Comparison of ENCODE assay signal across 8 mouse cellular contexts in genomic region chr19:8988346-8989065, GRCm38 (mm10). TPM values are rescaled to one million over a fixed set of nuclear protein-coding genes. Genes with fewer than 3 reads are reported as not detected.
DNase-seq lines count a peak whose midpoint lies in the region; ATAC-seq lines count a peak whose summit lies in the region.

No protein-coding gene starts in this region.

- H3K4me3 ChIP-seq in megakaryocyte, embryonic 14.5 days (replicated peaks), result peak overlapping the region; percentile 93
- peak overlapping the region; percentile 47 for H3K4me3 ChIP-seq in forebrain, embryonic 15.5 days
- H3K4me3 ChIP-seq in stomach, embryonic 15.5 days (replicated peaks), result peak overlapping the region; percentile 85

- intact Hi-C loops in left cerebral cortex, postnatal 14 days (cut with DNase I), result no loop called here

- peak overlapping the region; percentile 91 for H3K4me2 ChIP-seq in forebrain, embryonic 15.5 days (replicated peaks)
- H3K4me2 ChIP-seq in stomach, embryonic 15.5 days, result peak overlapping the region; percentile 77

- H3K9me3 ChIP-seq in megakaryocyte, embryonic 14.5 days, result no peaks in the 10 kb centered on the region
- no peaks in the 10 kb centered on the region for H3K9me3 ChIP-seq in forebrain, embryonic 15.5 days
- H3K9me3 ChIP-seq in stomach, embryonic 15.5 days, result no peaks in the 10 kb centered on the region

- WGBS in forebrain, embryonic 15.5 days, result 20% methylated on average over 15 of the region's 15 CpGs
- WGBS in stomach, embryonic 15.5 days, result 19% methylated on average over 15 of the region's 15 CpGs

- H3K36me3 ChIP-seq in megakaryocyte, embryonic 14.5 days (replicated peaks; ENCODE audit: low read length), result no peaks in the 10 kb centered on the region
- H3K36me3 ChIP-seq in forebrain, embryonic 15.5 days, result no peaks in the 10 kb centered on the region
- H3K36me3 ChIP-seq in stomach, embryonic 15.5 days, result no peaks in the 10 kb centered on the region

- H3K4me1 ChIP-seq in megakaryocyte, embryonic 14.5 days, result peaks cover 61% of the 10 kb centered on the region
- H3K4me1 ChIP-seq in forebrain, embryonic 15.5 days, result peaks cover 48% of the 10 kb centered on the region
- H3K4me1 ChIP-seq in stomach, embryonic 15.5 days, result peaks cover 63% of the 10 kb centered on the region

- peak; percentile 55 to 64 for DNase-seq in kidney, postnatal 36 days
- DNase-seq in B cell, adult 2 months, result no peak
- no peak for DNase-seq in embryo, embryonic 10.5 days (ENCODE audit: low spot score)
- DNase-seq in left cerebral cortex, postnatal 14 days (ENCODE audit: low spot score in 2 of 2), result no peak

- no peak for ATAC-seq in megakaryocyte, adult 5-6 weeks (ENCODE audit: poor library complexity, severe bottlenecking)
- no peak for ATAC-seq in forebrain, embryonic 15.5 days (replicated peaks)
- no peak for ATAC-seq in stomach, embryonic 15.5 days (ENCODE audit: insufficient read depth, low FRiP score, low read depth)

- H3K27ac ChIP-seq in forebrain, embryonic 15.5 days (replicated peaks), result no peak overlapping the region
- peak overlapping the region; percentile 98 for H3K27ac ChIP-seq in stomach, embryonic 15.5 days

- no peak overlapping the region for H3K9ac ChIP-seq in forebrain, embryonic 15.5 days (replicated peaks)
- H3K9ac ChIP-seq in stomach, embryonic 15.5 days, result no peak overlapping the region; the same call in 1 of the 2 replicates

- peaks cover 59% of the 10 kb centered on the region for H3K27me3 ChIP-seq in megakaryocyte, embryonic 14.5 days (replicated peaks)
- H3K27me3 ChIP-seq in forebrain, embryonic 15.5 days, result peaks cover 13% of the 10 kb centered on the region
- no peaks in the 10 kb centered on the region for H3K27me3 ChIP-seq in stomach, embryonic 15.5 days (replicated peaks)

RNA-seq across cellular contexts. Expression of gene Ahnak, which starts 0.6 kb away (rescaled TPM):
- polyA plus RNA-seq in megakaryocyte, embryonic 14.5 days (2012; ENCODE audit: insufficient read depth, low replicate concordance), result 4.6 and 28.7 TPM in 2 replicates
- 372 and 397 TPM in 2 replicates for total RNA-seq in megakaryocyte, adult 5-6 weeks (2015)
- 659 and 727 TPM in 2 replicates for total RNA-seq in megakaryocyte, adult 5-6 weeks (2017)
- polyA plus RNA-seq in forebrain, embryonic 15.5 days (2015; fragmentation: Nextera tagmentation; extraction: Ambion mirVana), result 2.6 and 3.7 TPM in 2 replicates
- 32.2 and 43.5 TPM in 2 replicates for polyA plus RNA-seq in stomach, embryonic 15.5 days (2015; fragmentation: Nextera tagmentation; extraction: Ambion mirVana)
- 10 to 100 TPM; 15.7 to 23.9 TPM for total RNA-seq in left cerebral cortex, postnatal 14 days (2021)

RNA-seq across cellular contexts. Expression of gene Eef1g, which starts 21.7 kb away (rescaled TPM):
- polyA plus RNA-seq in megakaryocyte, embryonic 14.5 days (2012; ENCODE audit: insufficient read depth, low replicate concordance), result 36.7 and 78.5 TPM in 2 replicates
- 319 and 343 TPM in 2 replicates for total RNA-seq in megakaryocyte, adult 5-6 weeks (2015)
- 206 and 209 TPM in 2 replicates for total RNA-seq in megakaryocyte, adult 5-6 weeks (2017)
- polyA plus RNA-seq in forebrain, embryonic 15.5 days (2015; fragmentation: Nextera tagmentation; extraction: Ambion mirVana), result 336 and 348 TPM in 2 replicates
- polyA plus RNA-seq in stomach, embryonic 15.5 days (2015; fragmentation: Nextera tagmentation; extraction: Ambion mirVana), result 383 and 461 TPM in 2 replicates
- total RNA-seq in left cerebral cortex, postnatal 14 days (2021), result 100 to 1,000 TPM; 188 to 198 TPM

RNA-seq across cellular contexts. Expression of gene Tut1, which starts 34.9 kb away (rescaled TPM):
- polyA plus RNA-seq in megakaryocyte, embryonic 14.5 days (2012; ENCODE audit: insufficient read depth, low replicate concordance), result 25.5 and 37.3 TPM in 2 replicates
- 1.7 and 2.9 TPM in 2 replicates for total RNA-seq in megakaryocyte, adult 5-6 weeks (2015)
- 8.8 and 9.9 TPM in 2 replicates for total RNA-seq in megakaryocyte, adult 5-6 weeks (2017)
- polyA plus RNA-seq in forebrain, embryonic 15.5 days (2015; fragmentation: Nextera tagmentation; extraction: Ambion mirVana), result 34.1 and 34.7 TPM in 2 replicates
- 29.1 and 31.8 TPM in 2 replicates for polyA plus RNA-seq in stomach, embryonic 15.5 days (2015; fragmentation: Nextera tagmentation; extraction: Ambion mirVana)
- total RNA-seq in left cerebral cortex, postnatal 14 days (2021), result 10 to 100 TPM; 16.7 to 16.8 TPM

RNA-seq across cellular contexts. Expression of gene Mta2, which starts 46.8 kb away (rescaled TPM):
- 5.1 and 27.3 TPM in 2 replicates for polyA plus RNA-seq in megakaryocyte, embryonic 14.5 days (2012; ENCODE audit: insufficient read depth, low replicate concordance)
- 47.3 and 53.3 TPM in 2 replicates for total RNA-seq in megakaryocyte, adult 5-6 weeks (2015)
- total RNA-seq in megakaryocyte, adult 5-6 weeks (2017), result 98.8 and 106 TPM in 2 replicates
- polyA plus RNA-seq in forebrain, embryonic 15.5 days (2015; fragmentation: Nextera tagmentation; extraction: Ambion mirVana), result 171 and 175 TPM in 2 replicates
- polyA plus RNA-seq in stomach, embryonic 15.5 days (2015; fragmentation: Nextera tagmentation; extraction: Ambion mirVana), result 132 and 142 TPM in 2 replicates
- total RNA-seq in left cerebral cortex, postnatal 14 days (2021), result 10 to 100 TPM; 48.6 to 50.3 TPM

RNA-seq across cellular contexts. Expression of gene Eml3, which starts 59.2 kb away (rescaled TPM):
- polyA plus RNA-seq in megakaryocyte, embryonic 14.5 days (2012; ENCODE audit: insufficient read depth, low replicate concordance), result 31.6 and 32.2 TPM in 2 replicates
- 17.1 and 18.0 TPM in 2 replicates for total RNA-seq in megakaryocyte, adult 5-6 weeks (2015)
- total RNA-seq in megakaryocyte, adult 5-6 weeks (2017), result 29.3 and 32.0 TPM in 2 replicates
- polyA plus RNA-seq in forebrain, embryonic 15.5 days (2015; fragmentation: Nextera tagmentation; extraction: Ambion mirVana), result 10.4 and 11.7 TPM in 2 replicates
- polyA plus RNA-seq in stomach, embryonic 15.5 days (2015; fragmentation: Nextera tagmentation; extraction: Ambion mirVana), result 31.7 and 32.6 TPM in 2 replicates
- total RNA-seq in left cerebral cortex, postnatal 14 days (2021), result 1 to 10 TPM; 7.4 to 9.0 TPM

Comparison
In these comparisons a context has a peak if more than half of its experiments do, and no peak if none do; other contexts are left out.
1. DNase-seq: peak in kidney, postnatal 36 days (2 of 2); none in B cell, adult 2 months (0 of 2), embryo, embryonic 10.5 days (single experiment) and left cerebral cortex, postnatal 14 days (0 of 2).
2. Peak in every context shown above with its lines, with median percentiles within 50 percentile points of each other: H3K4me3 ChIP-seq.